Mouse (Mus musculus): ENCODE results near the gene Sclt1. TPM values are rescaled to one million over a fixed set of nuclear protein-coding genes. Genes with fewer than 3 reads are reported as not detected.

Sclt1 gene
- polyA plus RNA-seq (2015; fragmentation: Nextera tagmentation; extraction: Ambion mirVana), result 14.2 and 16.3 TPM in 2 replicates

DNA sequence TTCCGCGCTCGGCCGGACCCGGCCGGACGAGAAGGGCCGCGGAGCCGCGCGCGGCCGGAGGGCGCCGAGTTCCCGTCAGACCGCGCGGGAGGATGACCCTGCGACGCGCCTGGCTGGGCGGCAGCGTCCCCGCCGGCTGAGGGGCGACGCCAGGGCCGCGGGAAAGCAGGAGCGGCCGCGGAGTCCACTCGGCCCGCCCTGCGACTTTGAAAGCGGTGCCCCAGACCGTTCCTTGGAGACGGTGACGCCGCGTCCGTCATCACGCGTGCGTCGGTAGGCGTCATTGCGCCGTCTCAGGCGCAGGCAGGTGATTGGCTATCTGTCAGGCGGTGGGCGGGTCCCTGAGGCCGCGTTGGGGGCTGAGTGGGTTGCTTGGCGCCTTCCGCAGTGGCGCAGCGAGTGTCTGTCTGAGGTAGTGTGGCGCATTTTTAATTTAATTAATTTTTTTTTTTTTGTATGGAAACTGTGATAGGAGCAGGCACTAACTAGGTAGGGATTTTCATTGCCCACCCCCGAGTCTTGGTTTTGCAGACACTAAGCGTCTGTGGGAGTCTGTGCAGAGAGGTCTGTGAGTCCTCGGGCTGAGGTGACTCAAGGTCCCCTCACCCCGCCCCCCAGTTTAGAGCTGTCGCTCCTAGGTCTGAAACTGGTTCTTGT, at the start of gene Sclt1, which contains the start of gene D3Ertd751e:
TSS of gene Sclt1 (minus strand) at position 237 of the 657 bp plus-strand sequence.
TSS of gene D3Ertd751e (plus strand) at position 334 of the 657 bp plus-strand sequence.

Other genes starting within 250 kb of the Sclt1 start
- gene Jade1, start 186.8 kb downstream of the Sclt1 start, polyA plus RNA-seq (2015; fragmentation: Nextera tagmentation; extraction: Ambion mirVana), result 9.0 and 18.0 TPM in 2 replicates
- gene D3Ertd751e, start 97 bp upstream of the Sclt1 start, polyA plus RNA-seq (2015; fragmentation: Nextera tagmentation; extraction: Ambion mirVana), result 17.6 and 18.5 TPM in 2 replicates

All from adrenal gland, postnatal 0 days (tissue).